Mouse (Mus musculus): ENCODE results near the gene Cdca4.
A peak's percentile ranks its signal among the peaks of the same experiment; 100 is the strongest.

GRCm38 (mm10) chr12:112791026-112791425 is 38.2 kb downstream of the Cdca4 start:
- no peak for TF ChIP-seq CTCF (IDR thresholded peaks at IDR 0.05; ENCODE audit: borderline replicate concordance, insufficient read depth, low read length)
- TF ChIP-seq POLR2A (IDR thresholded peaks at IDR 0.05; ENCODE audit: low read depth, low read length) = 0 out of 2 replicates have a peak, but pooled peaks have one; percentile 3
